Mouse (Mus musculus) subcutaneous adipose tissue, adult 2 months (tissue): ENCODE data around the gene Cep63. TPM values are rescaled to one million over a fixed set of nuclear protein-coding genes. Genes with fewer than 3 reads are reported as not detected.

ENCODE experiments used
- polyA plus RNA-seq: library from polyadenylated mRNA; depleted of rRNA; stranded (reverse); fragments of >200 nt; gene quantifications from 2 replicates; pipeline ENCODE4 v1.2.3, GENCODE M21; 2012; ENCODE audit warnings: low replicate concordance; rRNA removed

The Cep63 gene
- 4.9 and 6.3 TPM in 2 replicates for polyA plus RNA-seq

DNA sequence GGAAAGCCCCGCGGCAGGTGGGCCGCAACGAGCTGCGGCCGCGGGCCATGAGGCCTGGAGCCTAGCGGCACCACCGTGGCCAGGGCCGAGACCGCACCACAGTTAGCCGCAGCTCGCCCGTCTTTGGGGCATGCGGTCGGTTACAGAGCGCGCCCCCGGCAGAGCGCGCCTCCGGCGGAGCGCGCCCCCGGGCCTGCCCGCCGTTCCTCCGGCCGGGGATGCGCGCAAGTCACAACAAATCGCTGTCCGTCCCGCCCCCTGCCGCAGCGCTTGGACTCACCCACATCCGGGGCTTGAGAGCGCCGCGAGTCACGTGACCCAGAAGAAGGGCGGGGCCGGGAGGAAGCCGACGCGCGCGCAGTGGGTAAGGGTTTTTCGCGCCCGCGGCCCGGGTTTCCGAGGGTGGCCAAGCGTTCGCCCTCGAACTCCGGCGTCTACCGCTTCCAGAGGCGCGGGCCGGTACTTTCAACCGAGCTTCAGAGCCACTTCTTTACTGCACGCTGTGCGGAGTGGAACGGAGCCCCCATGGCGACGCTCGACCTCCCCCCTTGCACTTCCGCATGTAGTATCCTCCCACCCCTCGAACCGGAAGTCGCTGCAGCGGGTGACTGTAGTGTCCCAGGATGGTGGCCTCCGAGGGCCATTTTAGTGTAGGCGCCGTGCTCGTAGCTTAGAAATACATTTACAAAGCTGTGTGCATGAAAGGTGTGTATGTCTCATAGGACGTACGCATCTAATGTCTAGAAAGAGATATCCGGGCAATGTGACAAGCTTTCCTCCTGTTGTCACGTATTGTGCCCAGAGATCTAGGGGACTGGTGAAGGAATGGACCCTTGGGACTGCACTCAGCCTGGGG, at the start of gene Cep63, which contains the start of gene Anapc13:
Cep63 (minus strand) TSS at position 552 of the 856 bp plus-strand sequence.
Anapc13 (plus strand) TSS at position 314 of the 856 bp plus-strand sequence.

Other genes starting within 250 kb of the Cep63 start
- gene Ky, start 120.8 kb downstream of the Cep63 start, polyA plus RNA-seq: 0.14 and 0.42 TPM in 2 replicates
- 78.7 and 88.1 TPM in 2 replicates for gene Anapc13, start 238 bp downstream of the Cep63 start, polyA plus RNA-seq
- 41.8 and 124 TPM in 2 replicates for gene Amotl2, start 90.1 kb upstream of the Cep63 start, polyA plus RNA-seq
- gene Ryk, start 208.4 kb upstream of the Cep63 start, polyA plus RNA-seq: 66.2 and 83.5 TPM in 2 replicates